Mouse (Mus musculus): ENCODE measurements around the gene Cpsf3.

GRCm38 (mm10) chr12:21260494-21261256, 24.5 kb upstream of the Cpsf3 start:
- peak; percentile 71 for TF ChIP-seq CTCF (IDR thresholded peaks at IDR 0.05; ENCODE audit: low read depth, low read length)
- no peak for TF ChIP-seq POLR2A (IDR thresholded peaks at IDR 0.05; ENCODE audit: extremely low read depth, insufficient read depth, low read length)

Data from liver, adult 2 months (tissue).